Mouse (Mus musculus) megakaryocyte, embryonic 14.5 days (primary cell): ENCODE data around the gene 2510009E07Rik. TPM values are rescaled to one million over a fixed set of nuclear protein-coding genes. Genes with fewer than 3 reads are reported as not detected.

Source experiments
- H3K27me3 ChIP-seq: replicated peaks from 2 replicates; pipeline ENCODE3; 2012; ENCODE audit warnings: inconsistent platforms
- H3K36me3 ChIP-seq: replicated peaks from 2 replicates; pipeline ENCODE3; 2012; ENCODE audit warnings: low read length, inconsistent platforms, mixed read lengths
- H3K4me1 ChIP-seq: 2 replicates; pipeline ENCODE4 v1.6.1; 2012; ENCODE audit warnings: inconsistent platforms
- H3K4me3 ChIP-seq: replicated peaks from 2 replicates; pipeline ENCODE3; 2012; ENCODE audit warnings: moderate library complexity, mild to moderate bottlenecking, inconsistent platforms
- H3K9me3 ChIP-seq: 2 replicates; pipeline ENCODE4 v1.6.1; 2012; ENCODE audit warnings: inconsistent platforms
- FLI1 ChIP-seq: IDR thresholded peaks from 2 replicates; pipeline ENCODE4 v1.6.1; 2012; ENCODE audit warnings: low read length, inconsistent platforms, mixed read lengths
- GATA1 ChIP-seq: IDR thresholded peaks from 3 replicates; pipeline ENCODE4 v1.6.1; 2012; ENCODE audit warnings: mixed read lengths, low read length, inconsistent platforms, borderline replicate concordance
- polyA plus RNA-seq: library from polyadenylated mRNA; stranded (reverse); fragments of >175 nt; gene quantifications from 2 replicates; pipeline ENCODE4 v1.2.3, GENCODE M21; 2012; ENCODE audit warnings: low replicate concordance; ENCODE audit not compliant: insufficient read depth

2510009E07Rik gene
- polyA plus RNA-seq, 1 experiment: 1.3 TPM

DNA sequence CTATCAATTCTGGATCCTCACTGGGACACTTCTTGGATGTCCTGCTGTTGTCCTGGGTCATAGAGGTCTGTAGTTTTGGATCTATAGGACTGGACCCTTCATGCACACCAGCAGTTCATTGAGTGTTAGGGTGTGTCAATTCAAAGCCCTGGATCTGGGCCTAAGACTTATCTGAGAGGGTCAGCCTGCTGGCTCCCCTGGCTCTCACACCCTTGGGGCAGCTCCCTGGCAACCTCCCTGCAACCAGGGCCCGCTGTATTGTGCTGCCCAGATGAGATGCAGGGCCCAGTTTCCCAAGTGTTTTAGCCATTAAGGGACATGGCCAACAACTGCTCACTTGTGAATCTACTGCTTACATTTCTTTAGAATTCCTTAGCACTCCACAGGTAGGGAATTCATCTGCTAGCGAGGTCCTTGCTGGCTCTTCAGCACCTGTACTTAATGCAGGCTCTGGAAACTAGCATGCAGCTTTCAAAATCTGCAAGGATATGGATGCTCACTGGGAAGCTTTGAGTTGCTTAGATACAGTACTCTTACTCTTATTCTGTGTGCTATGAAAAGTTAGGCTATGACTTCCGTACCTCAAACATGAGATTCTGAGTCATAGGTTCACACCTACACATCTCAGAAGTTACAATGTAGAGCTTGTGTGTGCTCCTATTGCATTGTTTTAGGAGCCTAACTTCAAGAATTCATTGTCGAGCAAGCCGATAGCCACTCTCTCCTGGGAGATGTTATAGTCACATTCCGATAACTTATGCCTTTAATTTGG is 88.0 kb downstream of the 2510009E07Rik start:
- no peaks in the 10 kb centered on the region for H3K9me3 ChIP-seq
- H3K27me3 ChIP-seq: no peaks in the 10 kb centered on the region
- peaks cover 21% of the 10 kb centered on the region for H3K36me3 ChIP-seq
- TF ChIP-seq GATA1: no peak
- no peak for TF ChIP-seq FLI1
- H3K4me3 ChIP-seq: no peak overlapping the region
- H3K4me1 ChIP-seq: peaks cover 19% of the 10 kb centered on the region

DNA sequence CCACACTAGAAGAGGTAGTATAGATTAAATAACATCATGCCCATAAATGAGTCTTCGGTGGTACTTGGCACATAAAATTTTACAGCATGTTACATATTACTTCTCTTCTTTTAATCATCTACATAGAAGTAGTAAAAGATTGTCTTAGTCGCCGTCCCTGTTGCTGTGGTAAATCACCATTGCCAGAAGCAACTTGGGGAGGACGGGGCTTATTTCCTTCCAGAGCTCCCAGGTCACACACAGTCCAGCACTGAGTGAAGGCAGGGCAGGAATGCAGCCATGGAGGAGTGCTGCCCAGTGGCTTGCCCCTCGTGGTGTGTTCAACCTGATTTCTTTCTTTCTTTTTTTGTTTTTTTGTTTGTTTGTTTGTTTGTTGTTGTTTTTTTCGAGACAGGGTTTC is 90.1 kb downstream of the 2510009E07Rik start:
- Histone ChIP-seq H3K4me1 (peaks cover 19% of the 10 kb centered on the region), H3K4me3 (no peak overlapping the region), H3K9me3 (no peaks in the 10 kb centered on the region), H3K36me3 (peaks cover 17% of the 10 kb centered on the region), H3K27me3 (no peaks in the 10 kb centered on the region)
- TF ChIP-seq GATA1 (no peak), FLI1 (no peak)

Other genes with a start within 250 kb of the 2510009E07Rik start
- gene Ehhadh, start 93.1 kb upstream of the 2510009E07Rik start, polyA plus RNA-seq: 0.30 TPM in 1 of 2 replicates, not detected in the other
- gene Map3k13, start 99.7 kb upstream of the 2510009E07Rik start, polyA plus RNA-seq: 0.03 TPM in 1 of 2 replicates, not detected in the other